Mouse (Mus musculus): ENCODE results near the gene Arhgef10l.

The Arhgef10l gene

GRCm38 (mm10) chr4:140509856-140510255 lies 156.0 kb downstream of the Arhgef10l start:
- no peak for DNase-seq

GRCm38 (mm10) chr4:140507172-140507714 lies 158.6 kb downstream of the Arhgef10l start:
- no peak for DNase-seq

- DNase-seq: no peak
Observed at GRCm38 (mm10) chr4:140505608-140506002, 160.2 kb downstream of the Arhgef10l start.

GRCm38 (mm10) chr4:140504921-140505607 lies 160.7 kb downstream of the Arhgef10l start:
- no peak for DNase-seq

- DNase-seq: no peak
Observed at GRCm38 (mm10) chr4:140504067-140504913, 161.5 kb downstream of the Arhgef10l start.

- DNase-seq: no peak
Observed at GRCm38 (mm10) chr4:140500766-140501165, 165.0 kb downstream of the Arhgef10l start.

- no peak for DNase-seq
Observed at GRCm38 (mm10) chr4:140499571-140499970, 166.2 kb downstream of the Arhgef10l start.

- no peak for DNase-seq
Observed at GRCm38 (mm10) chr4:140497169-140497568, 168.6 kb downstream of the Arhgef10l start.

GRCm38 (mm10) chr4:140491555-140491954 lies 174.3 kb downstream of the Arhgef10l start:
- no peak for DNase-seq

GRCm38 (mm10) chr4:140485442-140485841 lies 180.4 kb downstream of the Arhgef10l start:
- no peak for DNase-seq

- DNase-seq: no peak
Observed at GRCm38 (mm10) chr4:140483134-140483533, 182.7 kb downstream of the Arhgef10l start.

GRCm38 (mm10) chr4:140480369-140481067 lies 185.3 kb downstream of the Arhgef10l start:
- DNase-seq: no peak

GRCm38 (mm10) chr4:140475194-140475593 lies 190.6 kb downstream of the Arhgef10l start:
- no peak for DNase-seq

GRCm38 (mm10) chr4:140469760-140470452 lies 195.9 kb downstream of the Arhgef10l start:
- no peak for DNase-seq

- no peak for DNase-seq
Observed at GRCm38 (mm10) chr4:140467254-140467791, 198.5 kb downstream of the Arhgef10l start.

Measured in spleen, adult 18-20 months (tissue).